Mouse (Mus musculus) intestine, embryonic 14.5 days (tissue): ENCODE measurements around the gene March4. TPM values are rescaled to one million over a fixed set of nuclear protein-coding genes. Genes with fewer than 3 reads are reported as not detected.
A peak's percentile ranks its signal among the peaks of the same experiment; 100 is the strongest.

Experiments
- ATAC-seq: fragments of 200-750 bp; cut with Nextera tagmentation; replicated peaks from 2 replicates; pipeline ENCODE4 v1.8.0; 2017; ENCODE audit warnings: low read depth, moderate number of reproducible peaks, moderate TSS enrichment, moderate library complexity; ENCODE audit not compliant: low FRiP score, low TSS enrichment
- DNase-seq: peaks from one replicate; pipeline ENCODE4 v3.0.0-alpha.2; 2018; ENCODE audit warnings: low spot score
- H3K27ac ChIP-seq: fragments of 300-500 bp; sonication (generic); 2 replicates; pipeline ENCODE4 v1.5.1; 2014; ENCODE audit warnings: low read depth, mild to moderate bottlenecking, control low read depth
- H3K27me3 ChIP-seq: fragments of 300-500 bp; sonication (generic); replicated peaks from 2 replicates; pipeline ENCODE4 v1.6.1; 2014; ENCODE audit warnings: low read length, control low read depth; ENCODE audit not compliant: control insufficient read depth, insufficient read depth
- H3K36me3 ChIP-seq: fragments of 300-500 bp; sonication (generic); 2 replicates; pipeline ENCODE4 v1.6.1; 2014; ENCODE audit warnings: low read length, control low read depth; ENCODE audit not compliant: control insufficient read depth, insufficient read depth
- H3K4me1 ChIP-seq: fragments of 300-500 bp; sonication (generic); replicated peaks from 2 replicates; pipeline ENCODE4 v1.6.1; 2014; ENCODE audit warnings: low read length, control low read depth, mixed read lengths; ENCODE audit not compliant: control insufficient read depth, insufficient read depth
- H3K4me2 ChIP-seq: fragments of 300-500 bp; sonication (generic); 2 replicates; pipeline ENCODE4 v1.6.1; 2014; ENCODE audit warnings: low read length
- H3K4me3 ChIP-seq: fragments of 300-500 bp; sonication (generic); 2 replicates; pipeline ENCODE4 v1.5.1; 2014; ENCODE audit warnings: low read depth, low read length, control low read depth, mixed read lengths
- H3K9ac ChIP-seq: fragments of 300-500 bp; sonication (generic); 2 replicates; pipeline ENCODE4 v1.6.1; 2014; ENCODE audit warnings: mild to moderate bottlenecking, low read length
- H3K9me3 ChIP-seq: fragments of 300-500 bp; sonication (generic); 2 replicates; pipeline ENCODE4 v1.6.1; 2016; ENCODE audit warnings: low read length, control low read depth; ENCODE audit not compliant: control insufficient read depth
- WGBS: fragments of 180-500 bp; shearing (Covaris S2); extraction: QIAGEN DNeasy Blood & Tissue Kit; methylation state at CpG from one replicate; pipeline ENCODE4 v1.1.7; 2014; 5-methylcytosine and 5-hydroxymethylcytosine counted together
- polyA plus RNA-seq: library from polyadenylated mRNA; unstranded; fragments of >200 nt; fragmentation: Nextera tagmentation; extraction: Ambion mirVana; gene quantifications from 2 replicates; pipeline ENCODE4 v1.2.1, GENCODE M21; 2014

The March4 gene
- polyA plus RNA-seq, 1 experiment from 2014 or later: 0.66 TPM

- WGBS: 65% methylated on average over 14 of the region's 14 CpGs
- no peak overlapping the region for H3K4me2 ChIP-seq
Measured at GRCm38 (mm10) chr1:72406505-72407079, 130.1 kb downstream of the March4 start.

GRCm38 (mm10) chr1:72401331-72402069 is 135.2 kb downstream of the March4 start:
- DNase-seq (no peak), ATAC-seq (no peak)
- Histone ChIP-seq H3K4me3 (no peak overlapping the region), H3K27ac (no peak overlapping the region), H3K36me3 (0 out of 2 replicates have a peak, but pooled peaks cover 3% of the 10 kb centered on the region), H3K4me2 (no peak overlapping the region), H3K27me3 (no peaks in the 10 kb centered on the region), H3K9ac (no peak overlapping the region), H3K4me1 (no peaks in the 10 kb centered on the region), H3K9me3 (no peaks in the 10 kb centered on the region)
- 47% methylated on average over 8 of the region's 8 CpGs for WGBS

More at GRCm38 (mm10) chr1:72406505-72407079, 130.1 kb downstream of the March4 start:
- H3K27me3 ChIP-seq: no peaks in the 10 kb centered on the region
- DNase-seq (no peak), ATAC-seq (no peak)
- H3K4me3 ChIP-seq: no peak overlapping the region
- H3K9ac ChIP-seq: no peak overlapping the region
- H3K9me3 ChIP-seq: no peaks in the 10 kb centered on the region
- H3K27ac ChIP-seq: no peak overlapping the region
- no peaks in the 10 kb centered on the region for H3K36me3 ChIP-seq
- H3K4me1 ChIP-seq: no peaks in the 10 kb centered on the region

GRCm38 (mm10) chr1:72400616-72401015 is 136.1 kb downstream of the March4 start:
- DNase-seq (no peak), ATAC-seq (no peak)
- 76% methylated on average over 9 of the region's 9 CpGs for whole genome bisulfite sequencing
- 0 out of 2 replicates have a peak, but pooled peaks cover 7% of the 10 kb centered on the region for H3K36me3 ChIP-seq
- no peak overlapping the region for H3K4me2 ChIP-seq
- no peak overlapping the region for H3K9ac ChIP-seq
- no peaks in the 10 kb centered on the region for H3K9me3 ChIP-seq
- no peak overlapping the region for H3K4me3 ChIP-seq
- H3K4me1 ChIP-seq: no peaks in the 10 kb centered on the region
- H3K27me3 ChIP-seq: no peaks in the 10 kb centered on the region
- no peak overlapping the region for H3K27ac ChIP-seq

GRCm38 (mm10) chr1:72399720-72400401 is 136.9 kb downstream of the March4 start:
- Histone ChIP-seq H3K27ac (no peak overlapping the region), H3K9ac (no peak overlapping the region), H3K4me1 (no peaks in the 10 kb centered on the region), H3K27me3 (no peaks in the 10 kb centered on the region), H3K4me3 (no peak overlapping the region), H3K9me3 (no peaks in the 10 kb centered on the region), H3K36me3 (peaks cover 10% of the 10 kb centered on the region; the same call in 1 of the 2 replicates), H3K4me2 (no peak overlapping the region)
- ATAC-seq (0 out of 2 replicates have a peak, but pooled peaks have one; percentile 40), DNase-seq (peak; percentile 51)
- WGBS: 74% methylated on average over 8 of the region's 8 CpGs

- H3K4me1 ChIP-seq: no peaks in the 10 kb centered on the region
- H3K27ac ChIP-seq: no peak overlapping the region
- H3K9me3 ChIP-seq: no peaks in the 10 kb centered on the region
- no peak for DNase-seq
- 83% methylated on average over 4 of the region's 4 CpGs for WGBS
- ATAC-seq: no peak
- H3K9ac ChIP-seq: no peak overlapping the region
- no peaks in the 10 kb centered on the region for H3K27me3 ChIP-seq
- no peak overlapping the region for H3K4me3 ChIP-seq
- no peak overlapping the region for H3K4me2 ChIP-seq
- peaks cover 19% of the 10 kb centered on the region; the same call in 1 of the 2 replicates for H3K36me3 ChIP-seq
Measured at GRCm38 (mm10) chr1:72390420-72390819, 146.3 kb downstream of the March4 start.

GRCm38 (mm10) chr1:72383651-72384050 is 153.1 kb downstream of the March4 start:
- WGBS: 84% methylated on average over 5 of the region's 5 CpGs
- Histone ChIP-seq H3K9me3 (no peaks in the 10 kb centered on the region), H3K36me3 (peaks cover 28% of the 10 kb centered on the region), H3K4me2 (no peak overlapping the region), H3K4me1 (no peaks in the 10 kb centered on the region), H3K27ac (no peak overlapping the region), H3K9ac (no peak overlapping the region), H3K27me3 (no peaks in the 10 kb centered on the region), H3K4me3 (no peak overlapping the region)
- DNase-seq (no peak), ATAC-seq (no peak)

GRCm38 (mm10) chr1:72383056-72383455 is 153.7 kb downstream of the March4 start:
- 87% methylated on average over 7 of the region's 7 CpGs for WGBS
- H3K27me3 ChIP-seq: no peaks in the 10 kb centered on the region
- no peaks in the 10 kb centered on the region for H3K4me1 ChIP-seq
- H3K27ac ChIP-seq: no peak overlapping the region
- H3K4me3 ChIP-seq: no peak overlapping the region
- H3K9me3 ChIP-seq: no peaks in the 10 kb centered on the region
- H3K36me3 ChIP-seq: peaks cover 29% of the 10 kb centered on the region
- no peak overlapping the region for H3K9ac ChIP-seq
- ATAC-seq (no peak), DNase-seq (no peak)
- no peak overlapping the region for H3K4me2 ChIP-seq

GRCm38 (mm10) chr1:72380544-72380943 is 156.2 kb downstream of the March4 start:
- no peak for ATAC-seq
- H3K4me3 ChIP-seq: no peak overlapping the region
- 96% methylated on average over 3 of the region's 3 CpGs for WGBS

More at GRCm38 (mm10) chr1:72380544-72380943, 156.2 kb downstream of the March4 start:
- H3K27ac ChIP-seq: no peak overlapping the region
- no peak for DNase-seq
- H3K4me1 ChIP-seq: no peaks in the 10 kb centered on the region
- no peak overlapping the region for H3K9ac ChIP-seq
- no peaks in the 10 kb centered on the region for H3K27me3 ChIP-seq
- H3K4me2 ChIP-seq: no peak overlapping the region
- no peaks in the 10 kb centered on the region for H3K9me3 ChIP-seq
- H3K36me3 ChIP-seq: peaks cover 23% of the 10 kb centered on the region
